Mouse (Mus musculus) midbrain, embryonic 13.5 days (tissue): ENCODE measurements around the gene Txndc15. TPM values are rescaled to one million over a fixed set of nuclear protein-coding genes. Genes with fewer than 3 reads are reported as not detected.

Experiments
- ATAC-seq: fragments of 200-750 bp; cut with Nextera tagmentation; 2 replicates; pipeline ENCODE4 v1.8.0; 2017; ENCODE audit warnings: mild to moderate bottlenecking, moderate TSS enrichment, moderate library complexity
- H3K27ac ChIP-seq: fragments of 300-500 bp; sonication (generic); 2 replicates; pipeline ENCODE4 v1.5.1; 2015; ENCODE audit warnings: inconsistent platforms, mild to moderate bottlenecking, moderate library complexity
- H3K27me3 ChIP-seq: fragments of 300-500 bp; sonication (generic); 2 replicates; pipeline ENCODE4 v1.6.1; 2015; ENCODE audit warnings: mild to moderate bottlenecking, inconsistent platforms
- H3K36me3 ChIP-seq: fragments of 300-500 bp; sonication (generic); 2 replicates; pipeline ENCODE4 v1.6.1; 2015; ENCODE audit warnings: mild to moderate bottlenecking, inconsistent platforms
- H3K4me1 ChIP-seq: fragments of 300-500 bp; sonication (generic); replicated peaks from 2 replicates; pipeline ENCODE4 v1.6.1; 2015; ENCODE audit warnings: inconsistent platforms
- H3K4me2 ChIP-seq: fragments of 300-500 bp; sonication (generic); replicated peaks from 2 replicates; pipeline ENCODE4 v1.6.1; 2015; ENCODE audit warnings: moderate library complexity, mild to moderate bottlenecking, inconsistent platforms
- H3K4me3 ChIP-seq: fragments of 300-500 bp; sonication (generic); replicated peaks from 2 replicates; pipeline ENCODE4 v1.5.1; 2015; ENCODE audit warnings: mild to moderate bottlenecking, inconsistent platforms
- H3K9ac ChIP-seq: fragments of 300-500 bp; sonication (generic); replicated peaks from 2 replicates; pipeline ENCODE4 v1.6.1; 2015; ENCODE audit warnings: mild to moderate bottlenecking, inconsistent platforms
- H3K9me3 ChIP-seq: fragments of 300-500 bp; sonication (generic); 2 replicates; pipeline ENCODE4 v1.6.1; 2016; ENCODE audit warnings: mild to moderate bottlenecking, inconsistent platforms
- WGBS: fragments of 180-500 bp; shearing (Covaris S2); methylation state at CpG from one replicate; pipeline ENCODE4 v1.1.7; 2015; 5-methylcytosine and 5-hydroxymethylcytosine counted together
- polyA plus RNA-seq: library from polyadenylated mRNA; unstranded; fragments of >200 nt; fragmentation: Nextera tagmentation; extraction: Ambion mirVana; gene quantifications from 2 replicates; pipeline ENCODE4 v1.2.1, GENCODE M21; 2015

Txndc15 gene
- polyA plus RNA-seq, 1 experiment from 2014 or later: 129 TPM

- Histone ChIP-seq H3K4me1 (no peaks in the 10 kb centered on the region), H3K9ac (no peak overlapping the region), H3K27me3 (no peaks in the 10 kb centered on the region), H3K4me3 (no peak overlapping the region), H3K27ac (no peak overlapping the region), H3K4me2 (no peak overlapping the region), H3K36me3 (no peaks in the 10 kb centered on the region), H3K9me3 (no peaks in the 10 kb centered on the region)
- no peak for ATAC-seq
- WGBS: 89% methylated on average over 22 of the region's 22 CpGs
Measured at GRCm38 (mm10) chr13:55733628-55734502, 19.4 kb downstream of the Txndc15 start.

DNA sequence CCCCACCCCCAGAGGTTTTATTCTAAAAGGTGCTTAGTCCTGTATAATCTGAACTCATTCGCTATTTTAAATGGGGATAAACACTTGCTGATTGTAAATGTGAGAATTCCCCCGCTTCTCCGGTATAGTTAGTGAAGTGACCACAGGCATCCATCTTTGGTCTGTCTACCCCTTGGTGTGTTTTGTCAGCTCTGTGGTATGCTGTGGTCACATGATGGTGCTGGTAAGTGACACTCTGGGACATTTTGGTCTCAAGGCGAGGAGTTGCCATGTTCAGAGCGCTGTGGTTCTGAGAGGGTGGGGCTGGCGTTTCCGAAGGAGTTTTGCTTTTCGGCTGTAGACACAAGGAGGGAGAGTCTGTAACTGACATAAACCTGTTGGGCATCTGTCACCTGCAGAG is 23.4 kb downstream of the Txndc15 start:
- ATAC-seq: no peak
- Histone ChIP-seq H3K27ac (no peak overlapping the region), H3K9ac (no peak overlapping the region), H3K36me3 (no peaks in the 10 kb centered on the region), H3K9me3 (no peaks in the 10 kb centered on the region), H3K4me3 (no peak overlapping the region), H3K4me2 (no peak overlapping the region), H3K4me1 (0 out of 2 replicates have a peak, but pooled peaks cover 5% of the 10 kb centered on the region), H3K27me3 (no peaks in the 10 kb centered on the region)
- 96% methylated on average over 8 of the region's 8 CpGs for WGBS

GRCm38 (mm10) chr13:55742306-55742705 is 27.9 kb downstream of the Txndc15 start:
- H3K4me2 ChIP-seq: no peak overlapping the region
- no peak overlapping the region for H3K4me3 ChIP-seq
- 0 out of 2 replicates have a peak, but pooled peaks cover 5% of the 10 kb centered on the region for H3K4me1 ChIP-seq
- ATAC-seq: no peak
- H3K27ac ChIP-seq: no peak overlapping the region
- 82% methylated on average over 8 of the region's 8 CpGs for WGBS
- no peaks in the 10 kb centered on the region for H3K36me3 ChIP-seq
- H3K27me3 ChIP-seq: no peaks in the 10 kb centered on the region
- no peak overlapping the region for H3K9ac ChIP-seq
- no peaks in the 10 kb centered on the region for H3K9me3 ChIP-seq

DNA sequence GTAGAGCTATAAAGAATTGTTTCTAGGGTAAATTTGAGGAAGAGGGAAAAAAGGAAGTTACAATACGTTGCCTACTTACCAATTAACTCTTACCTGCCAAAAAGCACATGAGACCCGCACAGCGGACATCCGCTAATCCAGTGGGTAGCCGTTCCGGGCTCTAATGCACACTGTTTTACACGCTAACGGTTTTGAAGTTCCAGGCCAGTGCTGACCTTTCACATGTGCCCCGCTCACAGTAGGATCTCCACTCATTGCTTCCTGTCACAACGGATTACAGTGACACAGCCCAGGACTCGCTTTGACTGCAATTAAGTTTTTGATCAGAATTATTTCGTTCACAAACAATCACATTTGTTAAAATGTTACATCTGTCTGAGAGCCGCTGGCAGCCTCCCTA is 39.9 kb downstream of the Txndc15 start:
- no peak overlapping the region for H3K4me2 ChIP-seq

DNA sequence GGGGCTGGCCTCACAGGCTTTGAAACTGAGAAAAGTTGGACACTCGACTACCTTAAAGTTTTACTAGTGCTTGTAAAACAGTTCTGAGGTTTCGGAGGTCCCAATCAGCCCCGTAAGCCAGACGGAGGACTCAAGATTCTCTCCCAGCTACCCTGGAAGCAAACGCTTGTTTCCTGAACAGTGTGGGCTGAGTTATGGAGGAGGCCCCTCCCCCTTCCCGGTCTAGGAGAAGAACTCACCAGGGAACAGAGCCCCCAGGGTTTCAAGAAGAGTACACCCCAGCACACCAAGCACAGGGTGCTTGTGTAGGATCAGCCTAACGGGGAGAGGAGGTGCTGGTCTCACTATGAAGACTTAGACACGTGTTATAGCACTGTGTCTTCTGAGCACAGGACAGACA is 42.3 kb downstream of the Txndc15 start:
- Histone ChIP-seq H3K4me3 (no peak overlapping the region), H3K9me3 (no peaks in the 10 kb centered on the region), H3K4me1 (peaks cover 7% of the 10 kb centered on the region), H3K9ac (no peak overlapping the region), H3K27ac (no peak overlapping the region), H3K27me3 (no peaks in the 10 kb centered on the region; the same call in 1 of the 2 replicates), H3K36me3 (no peaks in the 10 kb centered on the region), H3K4me2 (no peak overlapping the region)
- no peak for ATAC-seq
- WGBS: 46% methylated on average over 8 of the region's 8 CpGs

More for the DNA sequence above, 39.9 kb downstream of the Txndc15 start:
- no peaks in the 10 kb centered on the region for H3K9me3 ChIP-seq
- 80% methylated on average over 13 of the region's 13 CpGs for WGBS
- H3K4me3 ChIP-seq: no peak overlapping the region
- no peak for ATAC-seq
- no peak overlapping the region for H3K9ac ChIP-seq
- H3K36me3 ChIP-seq: no peaks in the 10 kb centered on the region
- H3K27ac ChIP-seq: no peak overlapping the region
- no peaks in the 10 kb centered on the region for H3K27me3 ChIP-seq
- H3K4me1 ChIP-seq: peaks cover 14% of the 10 kb centered on the region

- H3K4me3 ChIP-seq: no peak overlapping the region
- H3K36me3 ChIP-seq: no peaks in the 10 kb centered on the region
- no peaks in the 10 kb centered on the region; the same call in 1 of the 2 replicates for H3K27me3 ChIP-seq
- H3K27ac ChIP-seq: no peak overlapping the region
- H3K9ac ChIP-seq: no peak overlapping the region
- no peaks in the 10 kb centered on the region for H3K9me3 ChIP-seq
- H3K4me1 ChIP-seq: peaks cover 7% of the 10 kb centered on the region
- no peak for ATAC-seq
- WGBS: 86% methylated on average over 6 of the region's 6 CpGs
- H3K4me2 ChIP-seq: no peak overlapping the region
Measured at GRCm38 (mm10) chr13:55757645-55758044, 43.2 kb downstream of the Txndc15 start.

DNA sequence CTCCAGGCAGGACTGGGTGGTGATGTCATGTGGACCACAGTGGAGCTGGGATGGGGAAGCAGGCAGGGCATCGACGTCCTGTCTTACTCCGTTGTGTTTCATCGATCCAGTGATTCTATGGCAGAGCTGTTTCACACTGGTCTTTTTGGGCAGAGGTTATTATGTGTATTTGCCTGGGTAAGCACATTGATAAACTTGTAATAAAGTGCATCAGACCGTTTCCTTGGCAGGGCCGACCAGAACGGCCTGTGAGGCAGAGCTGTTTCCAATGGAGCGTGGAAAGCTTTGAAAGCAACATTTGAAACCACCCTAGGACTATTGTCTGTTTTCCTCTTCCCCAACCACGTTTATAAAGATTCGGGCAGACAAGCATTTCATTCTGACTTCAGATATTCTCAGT is 46.1 kb downstream of the Txndc15 start:
- WGBS: 39% methylated on average over 10 of the region's 10 CpGs
- no peaks in the 10 kb centered on the region for H3K36me3 ChIP-seq
- H3K27ac ChIP-seq: no peak overlapping the region; the same call in 1 of the 2 replicates
- no peak overlapping the region for H3K9ac ChIP-seq
- H3K4me1 ChIP-seq: peaks cover 7% of the 10 kb centered on the region
- no peaks in the 10 kb centered on the region; the same call in 1 of the 2 replicates for H3K27me3 ChIP-seq
- no peaks in the 10 kb centered on the region for H3K9me3 ChIP-seq
- H3K4me2 ChIP-seq: no peak overlapping the region
- no peak overlapping the region for H3K4me3 ChIP-seq
- ATAC-seq: no peak

DNA sequence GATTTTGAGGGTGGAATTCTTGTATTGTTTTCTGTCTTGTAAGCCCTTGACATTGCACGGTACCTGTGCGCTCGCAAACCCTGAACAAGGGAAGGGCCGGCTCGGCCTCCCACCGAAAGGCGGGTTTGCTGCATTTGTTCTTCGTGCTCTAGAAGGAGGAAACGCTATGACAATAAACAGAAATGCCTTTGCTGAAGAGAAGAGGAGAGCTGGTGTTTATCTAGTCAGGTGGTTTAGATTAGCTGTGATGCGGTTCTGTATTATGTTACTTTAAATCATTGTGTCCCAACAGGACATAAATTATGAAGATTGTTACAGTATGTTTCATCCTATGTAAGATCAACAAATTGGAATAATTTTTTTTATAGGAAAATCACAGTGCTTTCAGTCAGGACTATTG is 47.0 kb downstream of the Txndc15 start:
- Histone ChIP-seq H3K9ac (no peak overlapping the region), H3K27ac (no peak overlapping the region), H3K27me3 (no peaks in the 10 kb centered on the region; the same call in 1 of the 2 replicates), H3K4me3 (no peak overlapping the region), H3K9me3 (no peaks in the 10 kb centered on the region), H3K4me2 (no peak overlapping the region), H3K4me1 (peaks cover 7% of the 10 kb centered on the region), H3K36me3 (no peaks in the 10 kb centered on the region)
- 84% methylated on average over 10 of the region's 10 CpGs for WGBS
- no peak for ATAC-seq

GRCm38 (mm10) chr13:55774352-55774751 is 59.9 kb downstream of the Txndc15 start:
- H3K4me3 ChIP-seq: no peak overlapping the region
- 90% methylated on average over 7 of the region's 7 CpGs for WGBS
- no peak overlapping the region for H3K27ac ChIP-seq
- H3K9me3 ChIP-seq: no peaks in the 10 kb centered on the region
- no peak overlapping the region for H3K9ac ChIP-seq
- H3K4me1 ChIP-seq: no peaks in the 10 kb centered on the region
- no peak for ATAC-seq
- H3K27me3 ChIP-seq: no peaks in the 10 kb centered on the region
- no peak overlapping the region for H3K4me2 ChIP-seq
- no peaks in the 10 kb centered on the region for H3K36me3 ChIP-seq

DNA sequence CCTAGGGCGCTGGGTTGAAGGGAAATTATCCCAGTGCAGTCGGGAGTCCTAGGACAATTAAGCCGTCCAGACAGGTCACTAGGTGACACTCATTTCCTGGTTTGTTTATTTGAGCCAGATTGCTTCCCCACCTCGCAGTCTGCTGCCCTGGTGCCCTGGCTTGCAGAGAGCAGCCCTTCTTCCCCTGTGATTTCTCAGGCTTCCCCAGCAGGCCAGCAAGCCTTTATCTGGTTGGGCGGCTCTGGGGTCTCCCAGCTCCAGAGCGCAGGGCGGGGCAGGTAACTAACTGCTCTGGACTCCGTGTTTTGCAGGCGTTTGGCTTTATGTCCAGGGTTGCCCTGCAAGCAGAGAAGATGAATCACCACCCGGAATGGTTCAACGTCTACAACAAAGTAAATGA is 60.6 kb downstream of the Txndc15 start:
- no peak for ATAC-seq
- no peaks in the 10 kb centered on the region for H3K36me3 ChIP-seq
- no peaks in the 10 kb centered on the region for H3K4me1 ChIP-seq
- no peak overlapping the region for H3K27ac ChIP-seq
- H3K9ac ChIP-seq: no peak overlapping the region
- no peak overlapping the region for H3K4me3 ChIP-seq
- WGBS: 76% methylated on average over 11 of the region's 11 CpGs
- H3K27me3 ChIP-seq: no peaks in the 10 kb centered on the region
- H3K4me2 ChIP-seq: no peak overlapping the region
- H3K9me3 ChIP-seq: no peaks in the 10 kb centered on the region
